Mouse (Mus musculus): ENCODE measurements around the gene Abhd14b. TPM values are rescaled to one million over a fixed set of nuclear protein-coding genes. Genes with fewer than 3 reads are reported as not detected.

Gene Abhd14b
- polyA plus RNA-seq, 1 experiment from 2014 or later = 31.2 TPM

GRCm38 (mm10) chr9:106474456-106474855 lies 27.2 kb downstream of the Abhd14b start:
- TF ChIP-seq CTCF (IDR thresholded peaks at IDR 0.05) = no peak
- in situ Hi-C loops (cut with MboI; ENCODE audit: low pct_unique_long_range_greater_than_20kb) = no loop called here
- ChIA-PET POLR2A (interaction anchor here (1.1 to 1.6 kb wide), 4 partner anchors 14 to 36 kb away, joined by 3 to 6 read pairs (median 4); partner anchors contain the start of gene Acy1), CTCF (interaction anchor here (0.8 to 3.7 kb wide), 7 partner anchors 21 to 53 kb away, joined by 3 to 33 read pairs (median 4); partner anchors contain the start of genes Abhd14a, Pcbp4 and Rpl29)
- ATAC-seq (peak; percentile 5), DNase-seq (ENCODE audit: low read depth, low spot score) (no peak)
- H3K27me3 ChIP-seq = no peaks in the 10 kb centered on the region

GRCm38 (mm10) chr9:106475046-106475445 lies 27.8 kb downstream of the Abhd14b start:
- TF ChIP-seq CTCF (IDR thresholded peaks at IDR 0.05) = no peak
- in situ Hi-C loops (cut with MboI; ENCODE audit: low pct_unique_long_range_greater_than_20kb) = loop anchor here (5.0 kb wide), 2 partner anchors 38 to 103 kb away; partner anchors contain the start of gene Acy1
- ATAC-seq = no peak

GRCm38 (mm10) chr9:106475663-106476001 lies 28.4 kb downstream of the Abhd14b start, which contains the start of gene Rrp9:
Gene Rrp9 (plus strand): TSS chr9:106475963.
- TF ChIP-seq CTCF (IDR thresholded peaks at IDR 0.05) = no peak

More at GRCm38 (mm10) chr9:106475046-106475445, 27.8 kb downstream of the Abhd14b start:
- no peaks in the 10 kb centered on the region for H3K27me3 ChIP-seq
- CTCF ChIA-PET = interaction anchor here (0.9 to 3.7 kb wide), 3 partner anchors 26 to 46 kb away, joined by 3 to 33 read pairs (median 31); partner anchors contain the start of genes Abhd14a and Rpl29
- DNase-seq (ENCODE audit: low read depth, low spot score) = no peak
- POLR2A ChIA-PET = interaction anchor here (1.5 to 2.0 kb wide), 3 partner anchors 24 to 45 kb away, joined by 4 to 12 read pairs (median 6); partner anchors contain the start of gene Acy1

GRCm38 (mm10) chr9:106476002-106476923 lies 29.0 kb downstream of the Abhd14b start:
- no peak for TF ChIP-seq CTCF (IDR thresholded peaks at IDR 0.05)
- ChIA-PET CTCF (interaction anchor here (0.7 to 3.7 kb wide), 25 partner anchors 14 to 304 kb away, joined by 3 to 33 read pairs (median 4); partner anchors contain the start of genes Abhd14a, Acy1 and Rpl29), POLR2A (interaction anchor here (0.7 to 2.0 kb wide), 6 partner anchors 22 to 313 kb away, joined by 3 to 12 read pairs (median 4); partner anchors contain the start of genes Pcbp4 and Rad54l2)
- ATAC-seq = peak; percentile 70
- peak; percentile 92 for DNase-seq (ENCODE audit: low read depth, low spot score)
- in situ Hi-C loops (cut with MboI; ENCODE audit: low pct_unique_long_range_greater_than_20kb) = loop anchor here (5.0 kb wide), 2 partner anchors 39 to 104 kb away; partner anchors contain the start of gene Acy1
- H3K27me3 ChIP-seq = no peaks in the 10 kb centered on the region

More at GRCm38 (mm10) chr9:106475663-106476001, 28.4 kb downstream of the Abhd14b start, which contains the start of gene Rrp9:
- DNase-seq (ENCODE audit: low read depth, low spot score) (no peak), ATAC-seq (no peak)
- in situ Hi-C loops (cut with MboI; ENCODE audit: low pct_unique_long_range_greater_than_20kb) = loop anchor here (5.0 kb wide), 2 partner anchors 38 to 103 kb away; partner anchors contain the start of gene Acy1
- ChIA-PET CTCF (interaction anchor here (0.9 to 3.7 kb wide), 10 partner anchors 18 to 270 kb away, joined by 3 to 33 read pairs (median 5); partner anchors contain the start of genes Abhd14a and Rpl29), POLR2A (interaction anchor here (1.1 to 2.0 kb wide), 4 partner anchors 22 to 314 kb away, joined by 3 to 12 read pairs (median 5); partner anchors contain the start of genes Pcbp4 and Rad54l2)
- no peaks in the 10 kb centered on the region for H3K27me3 ChIP-seq

GRCm38 (mm10) chr9:106476924-106477484 lies 29.7 kb downstream of the Abhd14b start, which contains the start of gene Parp3:
Gene Parp3 (minus strand): TSS chr9:106476949.
- DNase-seq (ENCODE audit: low read depth, low spot score) = no peak
- in situ Hi-C loops (cut with MboI; ENCODE audit: low pct_unique_long_range_greater_than_20kb) = loop anchor here (5.0 kb wide), 2 partner anchors 40 to 105 kb away; partner anchors contain the start of gene Acy1
- ATAC-seq = peak; percentile 91
- no peak for TF ChIP-seq CTCF (IDR thresholded peaks at IDR 0.05)
- H3K27me3 ChIP-seq = no peaks in the 10 kb centered on the region
- ChIA-PET CTCF (interaction anchor here (0.6 to 3.7 kb wide), 27 partner anchors 14 to 305 kb away, joined by 3 to 33 read pairs (median 4); partner anchors contain the start of genes Abhd14a, Acy1 and Rpl29), POLR2A (interaction anchor here (0.7 to 2.0 kb wide), 6 partner anchors 23 to 312 kb away, joined by 3 to 12 read pairs (median 4); partner anchors contain the start of genes Pcbp4 and Rad54l2)

GRCm38 (mm10) chr9:106477649-106478048 lies 30.4 kb downstream of the Abhd14b start:
- H3K27me3 ChIP-seq = no peaks in the 10 kb centered on the region
- ChIA-PET POLR2A (interaction anchor here (0.8 kb wide), 1 partner anchor 25 kb away, joined by 3 read pairs; the partner anchor contains the start of gene Pcbp4), CTCF (interaction anchor here (0.6 to 3.7 kb wide), 19 partner anchors 18 to 306 kb away, joined by 3 to 33 read pairs (median 4); partner anchors contain the start of genes Abhd14a, Acy1 and Rpl29)
- in situ Hi-C loops (cut with MboI; ENCODE audit: low pct_unique_long_range_greater_than_20kb) = loop anchor here (5.0 kb wide), 2 partner anchors 40 to 105 kb away; partner anchors contain the start of gene Acy1
- ATAC-seq (no peak), DNase-seq (ENCODE audit: low read depth, low spot score) (no peak)
- no peak for TF ChIP-seq CTCF (IDR thresholded peaks at IDR 0.05)

GRCm38 (mm10) chr9:106478101-106478500 lies 30.8 kb downstream of the Abhd14b start:
- in situ Hi-C loops (cut with MboI; ENCODE audit: low pct_unique_long_range_greater_than_20kb) = loop anchor here (5.0 kb wide), 2 partner anchors 41 to 106 kb away; partner anchors contain the start of gene Acy1
- ATAC-seq = no peak
- no peak for TF ChIP-seq CTCF (IDR thresholded peaks at IDR 0.05)
- ChIA-PET CTCF (interaction anchor here (1.3 to 3.7 kb wide), 4 partner anchors 29 to 266 kb away, joined by 3 to 33 read pairs (median 19); partner anchors contain the start of genes Abhd14a and Rpl29), POLR2A (interaction anchor here (0.8 kb wide), 1 partner anchor 25 kb away, joined by 3 read pairs; the partner anchor contains the start of gene Pcbp4)
- no peaks in the 10 kb centered on the region for H3K27me3 ChIP-seq
- no peak for DNase-seq (ENCODE audit: low read depth, low spot score)

- ChIA-PET POLR2A (no interaction called here), CTCF (no interaction called here)
- TF ChIP-seq CTCF (IDR thresholded peaks at IDR 0.05) = no peak
- in situ Hi-C loops (cut with MboI; ENCODE audit: low pct_unique_long_range_greater_than_20kb) = no loop called here
- no peaks in the 10 kb centered on the region for H3K27me3 ChIP-seq
- ATAC-seq (no peak), DNase-seq (ENCODE audit: low read depth, low spot score) (no peak)
Observed at GRCm38 (mm10) chr9:106480541-106480940, 33.3 kb downstream of the Abhd14b start.

- ChIA-PET POLR2A (no interaction called here), CTCF (no interaction called here)
- DNase-seq (ENCODE audit: low read depth, low spot score) (no peak), ATAC-seq (no peak)
- in situ Hi-C loops (cut with MboI; ENCODE audit: low pct_unique_long_range_greater_than_20kb) = no loop called here
- H3K27me3 ChIP-seq = no peaks in the 10 kb centered on the region
- TF ChIP-seq CTCF (IDR thresholded peaks at IDR 0.05) = no peak
Observed at GRCm38 (mm10) chr9:106481075-106481474, 33.8 kb downstream of the Abhd14b start.
